Mouse (Mus musculus): Measurements from ENCODE around the gene Zfp275. TPM values are rescaled to one million over a fixed set of nuclear protein-coding genes. Genes with fewer than 3 reads are reported as not detected.

The Zfp275 gene
- polyA plus RNA-seq, 1 experiment from 2014 or later, result 17.2 TPM

Other genes starting within 250 kb of the Zfp275 start
- gene Xlr3a, start 245.5 kb upstream of the Zfp275 start, polyA plus RNA-seq (2015; fragmentation: Nextera tagmentation; extraction: Ambion mirVana), result 2.0 and 2.1 TPM in 2 replicates
- 0.08 and 0.15 TPM in 2 replicates for gene Gm14685, start 225.6 kb upstream of the Zfp275 start, polyA plus RNA-seq (2015; fragmentation: Nextera tagmentation; extraction: Ambion mirVana)
- gene Xlr5b, start 193.8 kb upstream of the Zfp275 start, polyA plus RNA-seq (2015; fragmentation: Nextera tagmentation; extraction: Ambion mirVana), result not detected in 2 replicates
- gene DXBay18, start 193.2 kb upstream of the Zfp275 start, polyA plus RNA-seq (2015; fragmentation: Nextera tagmentation; extraction: Ambion mirVana), result 0.08 TPM in 1 of 2 replicates, not detected in the other
- not detected in 2 replicates for gene Spin2d, start 165.6 kb upstream of the Zfp275 start, polyA plus RNA-seq (2015; fragmentation: Nextera tagmentation; extraction: Ambion mirVana)
- 7.8 and 11.0 TPM in 2 replicates for gene Xlr3b, start 150.4 kb upstream of the Zfp275 start, polyA plus RNA-seq (2015; fragmentation: Nextera tagmentation; extraction: Ambion mirVana)
- gene Xlr4b, start 128.3 kb upstream of the Zfp275 start, polyA plus RNA-seq (2015; fragmentation: Nextera tagmentation; extraction: Ambion mirVana), result 0.70 and 1.0 TPM in 2 replicates
- gene F8a, start 114.3 kb upstream of the Zfp275 start, polyA plus RNA-seq (2015; fragmentation: Nextera tagmentation; extraction: Ambion mirVana), result 13.3 and 14.6 TPM in 2 replicates
- gene Xlr4c, start 99.5 kb upstream of the Zfp275 start, polyA plus RNA-seq (2015; fragmentation: Nextera tagmentation; extraction: Ambion mirVana), result 0.58 and 0.75 TPM in 2 replicates
- not detected in 2 replicates for gene Xlr3c, start 77.2 kb upstream of the Zfp275 start, polyA plus RNA-seq (2015; fragmentation: Nextera tagmentation; extraction: Ambion mirVana)
- gene Xlr5a, start 49.6 kb upstream of the Zfp275 start, polyA plus RNA-seq (2015; fragmentation: Nextera tagmentation; extraction: Ambion mirVana), result not detected in 2 replicates
- gene Xlr5c, start 49.6 kb upstream of the Zfp275 start, polyA plus RNA-seq (2015; fragmentation: Nextera tagmentation; extraction: Ambion mirVana), result not detected in 2 replicates
- not detected in 2 replicates for gene Gm45015, start 5.8 kb upstream of the Zfp275 start, polyA plus RNA-seq (2015; fragmentation: Nextera tagmentation; extraction: Ambion mirVana)
- gene Gm18336, start 56.1 kb downstream of the Zfp275 start, polyA plus RNA-seq (2015; fragmentation: Nextera tagmentation; extraction: Ambion mirVana), result 0.09 TPM in 1 of 2 replicates, not detected in the other
- gene Zfp92, start 68.5 kb downstream of the Zfp275 start, polyA plus RNA-seq (2015; fragmentation: Nextera tagmentation; extraction: Ambion mirVana), result 0.33 and 0.34 TPM in 2 replicates
- gene Trex2, start 92.7 kb downstream of the Zfp275 start, polyA plus RNA-seq (2015; fragmentation: Nextera tagmentation; extraction: Ambion mirVana), result 12.3 and 13.0 TPM in 2 replicates
- 56.5 and 58.7 TPM in 2 replicates for gene Haus7, start 116.4 kb downstream of the Zfp275 start, polyA plus RNA-seq (2015; fragmentation: Nextera tagmentation; extraction: Ambion mirVana)
- gene Bgn, start 141.0 kb downstream of the Zfp275 start, polyA plus RNA-seq (2015; fragmentation: Nextera tagmentation; extraction: Ambion mirVana), result 302 and 313 TPM in 2 replicates
- 0.41 and 0.43 TPM in 2 replicates for gene Atp2b3, start 160.5 kb downstream of the Zfp275 start, polyA plus RNA-seq (2015; fragmentation: Nextera tagmentation; extraction: Ambion mirVana)

All from embryonic facial prominence, embryonic 15.5 days (tissue).